Mouse (Mus musculus) heart, embryonic 13.5 days (tissue): ENCODE measurements around the gene Ten1. TPM values are rescaled to one million over a fixed set of nuclear protein-coding genes. Genes with fewer than 3 reads are reported as not detected.
A peak's percentile ranks its signal among the peaks of the same experiment; 100 is the strongest.

Experiments
- ATAC-seq: fragments of 200-750 bp; cut with Nextera tagmentation; 2 replicates; pipeline ENCODE4 v1.8.0; 2017; ENCODE audit warnings: moderate TSS enrichment; ENCODE audit not compliant: insufficient number of reproducible peaks, low FRiP score, low TSS enrichment; ENCODE audit errors: extremely low read depth
- H3K27ac ChIP-seq: fragments of 300-500 bp; sonication (generic); replicated peaks from 2 replicates; pipeline ENCODE4 v1.5.1; 2015; ENCODE audit warnings: moderate library complexity, mild to moderate bottlenecking, inconsistent platforms
- H3K27me3 ChIP-seq: fragments of 300-500 bp; sonication (generic); replicated peaks from 2 replicates; pipeline ENCODE4 v1.6.1; 2015; ENCODE audit warnings: mild to moderate bottlenecking, inconsistent platforms
- H3K36me3 ChIP-seq: fragments of 300-500 bp; sonication (generic); 2 replicates; pipeline ENCODE4 v1.6.1; 2015; ENCODE audit warnings: mild to moderate bottlenecking, inconsistent platforms
- H3K4me1 ChIP-seq: fragments of 300-500 bp; sonication (generic); 2 replicates; pipeline ENCODE4 v1.6.1; 2015; ENCODE audit warnings: inconsistent platforms
- H3K4me2 ChIP-seq: fragments of 300-500 bp; sonication (generic); 2 replicates; pipeline ENCODE4 v1.6.1; 2015; ENCODE audit warnings: inconsistent platforms, mild to moderate bottlenecking, moderate library complexity
- H3K4me3 ChIP-seq: fragments of 300-500 bp; sonication (generic); 2 replicates; pipeline ENCODE4 v1.5.1; 2015; ENCODE audit warnings: moderate library complexity, mild to moderate bottlenecking, inconsistent platforms
- H3K9ac ChIP-seq: fragments of 300-500 bp; sonication (generic); 2 replicates; pipeline ENCODE4 v1.6.1; 2015; ENCODE audit warnings: inconsistent platforms, mild to moderate bottlenecking, moderate library complexity
- H3K9me3 ChIP-seq: fragments of 300-500 bp; sonication (generic); 2 replicates; pipeline ENCODE4 v1.6.1; 2016; ENCODE audit warnings: inconsistent platforms
- WGBS: fragments of 180-500 bp; shearing (Covaris S2); methylation state at CpG from one replicate; pipeline ENCODE4 v1.1.7; 2015; ENCODE audit warnings: mixed read lengths; 5-methylcytosine and 5-hydroxymethylcytosine counted together
- polyA plus RNA-seq: library from polyadenylated mRNA; unstranded; fragments of >200 nt; fragmentation: Nextera tagmentation; extraction: Ambion mirVana; gene quantifications from 2 replicates; pipeline ENCODE4 v1.2.1, GENCODE M21; 2015

The Ten1 gene
- polyA plus RNA-seq, 1 experiment from 2014 or later, result 82.1 TPM

DNA sequence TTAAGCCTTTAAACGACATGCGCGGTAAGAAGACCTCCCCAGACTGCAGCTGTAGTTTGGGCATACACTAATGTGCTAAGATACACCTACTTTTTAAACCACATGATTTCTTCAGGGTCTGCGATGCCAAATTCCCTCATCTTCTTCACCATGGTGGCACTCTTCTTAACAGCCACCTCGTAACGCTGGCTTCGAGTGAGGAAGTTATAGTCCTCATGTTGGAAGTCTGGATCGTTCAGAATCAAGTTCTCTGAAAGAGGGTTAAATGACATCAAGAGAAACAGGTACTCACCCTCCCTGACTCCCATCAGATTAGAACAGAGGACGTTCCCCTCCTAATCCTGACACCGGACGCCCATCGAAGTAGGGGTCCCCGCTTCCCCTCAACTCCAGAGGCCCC, 523 bp upstream of the Ten1 start:
- H3K4me2 ChIP-seq, result peak overlapping the region; percentile 76
- H3K36me3 ChIP-seq, result peaks cover 32% of the 10 kb centered on the region
- H3K4me1 ChIP-seq, result peaks cover 31% of the 10 kb centered on the region
- H3K27me3 ChIP-seq, result no peaks in the 10 kb centered on the region
- H3K9me3 ChIP-seq, result no peaks in the 10 kb centered on the region
- peak overlapping the region; percentile 92 for H3K9ac ChIP-seq
- peak overlapping the region; percentile 97 for H3K27ac ChIP-seq
- peak overlapping the region; percentile 74 for H3K4me3 ChIP-seq
- no peak for ATAC-seq
- WGBS, result 19% methylated on average over 13 of the region's 13 CpGs

- Histone ChIP-seq H3K27ac (no peak overlapping the region), H3K27me3 (no peaks in the 10 kb centered on the region), H3K4me3 (no peak overlapping the region), H3K4me2 (no peak overlapping the region), H3K36me3 (peaks cover 44% of the 10 kb centered on the region), H3K4me1 (peaks cover 17% of the 10 kb centered on the region), H3K9me3 (no peaks in the 10 kb centered on the region), H3K9ac (no peak overlapping the region)
- 95% methylated on average over 2 of the region's 2 CpGs for WGBS
- no peak for ATAC-seq
Measured at GRCm38 (mm10) chr11:116201151-116201550, 2.5 kb downstream of the Ten1 start.

DNA sequence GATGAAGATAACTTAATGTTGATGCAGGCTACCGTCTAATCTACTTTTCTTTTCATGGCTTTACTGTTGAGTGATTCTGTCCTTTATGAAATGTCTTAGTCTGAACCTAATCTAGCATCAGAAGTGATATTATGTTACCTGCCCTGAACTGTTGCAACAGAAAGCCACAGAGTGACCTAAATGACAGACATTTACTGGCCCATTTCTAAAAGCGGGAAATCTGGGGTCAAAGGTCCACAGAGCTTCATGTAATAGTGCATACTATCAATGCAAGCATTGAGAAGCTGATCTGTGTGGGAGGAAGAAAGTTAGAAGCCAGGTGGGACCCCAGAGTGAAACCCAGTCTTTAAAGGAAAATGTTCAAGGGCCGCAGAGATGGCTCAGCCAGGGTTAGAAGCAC, 4.5 kb downstream of the Ten1 start:
- Histone ChIP-seq H3K9ac (no peak overlapping the region), H3K36me3 (peaks cover 49% of the 10 kb centered on the region), H3K27me3 (no peaks in the 10 kb centered on the region), H3K4me1 (peaks cover 4% of the 10 kb centered on the region), H3K4me2 (no peak overlapping the region), H3K9me3 (no peaks in the 10 kb centered on the region), H3K27ac (no peak overlapping the region), H3K4me3 (no peak overlapping the region)
- WGBS, result 92% methylated on average over 3 of the region's 3 CpGs
- ATAC-seq, result no peak

GRCm38 (mm10) chr11:116206678-116207077, 8.0 kb downstream of the Ten1 start:
- 71% methylated on average over 4 of the region's 4 CpGs for WGBS
- no peak overlapping the region for H3K4me2 ChIP-seq
- H3K9ac ChIP-seq, result no peak overlapping the region
- no peak for ATAC-seq
- peaks cover 49% of the 10 kb centered on the region for H3K36me3 ChIP-seq
- no peaks in the 10 kb centered on the region for H3K9me3 ChIP-seq
- no peak overlapping the region for H3K4me3 ChIP-seq
- H3K4me1 ChIP-seq, result no peaks in the 10 kb centered on the region
- H3K27me3 ChIP-seq, result no peaks in the 10 kb centered on the region
- no peak overlapping the region for H3K27ac ChIP-seq

GRCm38 (mm10) chr11:116208660-116209059, 10.0 kb downstream of the Ten1 start:
- H3K9me3 ChIP-seq, result no peaks in the 10 kb centered on the region
- no peak overlapping the region for H3K9ac ChIP-seq
- H3K4me2 ChIP-seq, result no peak overlapping the region
- 79% methylated on average over 3 of the region's 3 CpGs for WGBS
- no peak overlapping the region for H3K4me3 ChIP-seq
- H3K36me3 ChIP-seq, result peaks cover 45% of the 10 kb centered on the region
- H3K27me3 ChIP-seq, result no peaks in the 10 kb centered on the region
- ATAC-seq, result no peak
- no peaks in the 10 kb centered on the region for H3K4me1 ChIP-seq
- no peak overlapping the region for H3K27ac ChIP-seq

GRCm38 (mm10) chr11:116209257-116209656, 10.6 kb downstream of the Ten1 start:
- H3K4me3 ChIP-seq, result no peak overlapping the region
- H3K27me3 ChIP-seq, result no peaks in the 10 kb centered on the region
- no peak overlapping the region for H3K4me2 ChIP-seq
- H3K9me3 ChIP-seq, result no peaks in the 10 kb centered on the region
- no peak overlapping the region for H3K9ac ChIP-seq
- H3K4me1 ChIP-seq, result no peaks in the 10 kb centered on the region
- WGBS, result 80% methylated on average over 8 of the region's 8 CpGs
- H3K36me3 ChIP-seq, result peaks cover 47% of the 10 kb centered on the region
- no peak overlapping the region for H3K27ac ChIP-seq
- no peak for ATAC-seq

DNA sequence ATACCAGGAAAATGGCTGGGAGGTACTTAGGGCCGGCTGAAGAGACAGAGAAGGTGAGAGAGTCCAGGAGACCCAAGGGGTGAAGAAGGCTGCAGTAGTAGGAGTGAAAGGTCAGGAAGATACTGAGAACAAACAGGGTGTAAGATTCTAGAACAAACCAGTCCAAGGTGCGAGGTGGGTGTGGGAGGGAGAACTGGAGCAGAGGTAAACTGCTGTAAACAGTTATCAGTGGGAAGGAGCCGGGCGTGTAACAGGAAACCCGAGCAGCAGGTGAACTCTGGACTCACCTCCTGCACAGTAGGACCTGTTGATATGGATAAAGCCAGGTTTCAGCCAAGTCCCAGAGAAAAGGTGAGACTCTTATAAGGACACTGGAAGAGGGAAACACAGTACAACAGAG, 12.0 kb downstream of the Ten1 start:
- no peak overlapping the region for H3K9ac ChIP-seq
- no peak overlapping the region for H3K27ac ChIP-seq
- H3K4me3 ChIP-seq, result no peak overlapping the region
- WGBS, result 76% methylated on average over 5 of the region's 5 CpGs
- H3K4me1 ChIP-seq, result no peaks in the 10 kb centered on the region
- no peak overlapping the region for H3K4me2 ChIP-seq
- no peaks in the 10 kb centered on the region for H3K27me3 ChIP-seq
- H3K9me3 ChIP-seq, result no peaks in the 10 kb centered on the region
- H3K36me3 ChIP-seq, result peaks cover 37% of the 10 kb centered on the region
- ATAC-seq, result no peak

DNA sequence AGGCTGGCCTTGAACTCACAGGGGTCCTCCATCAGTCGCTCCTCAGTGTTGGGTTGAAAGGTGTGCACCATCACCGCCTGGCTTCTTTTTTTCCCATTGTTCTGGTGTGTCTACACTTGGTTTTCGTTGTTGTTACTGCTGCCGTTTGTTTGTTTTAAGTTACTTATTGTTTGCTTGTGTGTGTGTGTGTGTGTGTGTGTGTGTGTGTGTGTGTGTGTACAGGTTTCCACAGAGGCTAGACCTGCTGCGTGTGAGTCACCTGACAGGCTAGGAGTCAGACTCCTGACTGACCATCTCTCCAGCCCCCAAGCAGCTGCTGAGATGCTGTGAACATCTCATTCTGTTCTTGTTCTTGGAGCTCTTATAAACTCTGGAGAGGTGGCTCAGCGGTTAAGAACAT, 14.2 kb downstream of the Ten1 start:
- Histone ChIP-seq H3K36me3 (peaks cover 16% of the 10 kb centered on the region), H3K4me1 (peaks cover 1% of the 10 kb centered on the region), H3K9ac (no peak overlapping the region), H3K9me3 (no peaks in the 10 kb centered on the region), H3K4me2 (no peak overlapping the region), H3K27ac (no peak overlapping the region), H3K4me3 (no peak overlapping the region), H3K27me3 (no peaks in the 10 kb centered on the region)
- ATAC-seq, result no peak
- 90% methylated on average over 6 of the region's 6 CpGs for WGBS

DNA sequence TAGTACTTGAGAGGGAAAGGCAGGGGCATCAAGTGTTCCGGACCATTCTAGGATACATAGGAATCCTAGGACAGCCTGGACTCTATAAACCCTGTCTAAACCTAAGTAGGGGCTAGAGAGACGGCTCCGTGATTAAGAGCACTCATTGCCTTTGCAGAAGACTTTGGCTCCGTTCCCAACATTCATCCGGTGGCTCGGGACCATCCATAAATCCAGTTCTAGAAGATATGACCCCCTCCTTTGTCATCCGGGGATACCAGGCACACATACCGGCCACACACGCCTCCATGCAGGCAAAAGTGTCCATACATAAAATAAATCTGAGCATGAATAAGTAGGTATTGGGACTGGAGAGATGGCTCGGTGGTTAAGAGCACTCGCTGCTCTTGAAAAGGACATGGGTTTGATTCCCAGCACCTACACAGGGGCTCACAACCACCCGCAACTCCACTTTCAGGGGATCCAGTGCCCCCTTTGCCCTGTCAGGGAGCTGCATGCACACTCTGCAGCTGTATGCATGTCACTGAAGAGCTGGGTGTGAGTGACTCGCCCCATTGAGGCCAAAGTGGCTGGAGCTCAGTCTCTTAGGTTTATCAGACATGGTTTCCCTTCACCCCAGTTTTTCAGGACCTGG, 15.3 kb downstream of the Ten1 start:
- H3K9me3 ChIP-seq, result no peaks in the 10 kb centered on the region
- H3K4me2 ChIP-seq, result no peak overlapping the region
- H3K9ac ChIP-seq, result no peak overlapping the region
- ATAC-seq, result no peak
- 79% methylated on average over 13 of the region's 13 CpGs for WGBS
- peaks cover 14% of the 10 kb centered on the region for H3K36me3 ChIP-seq
- no peak overlapping the region for H3K4me3 ChIP-seq
- H3K27me3 ChIP-seq, result no peaks in the 10 kb centered on the region
- peaks cover 13% of the 10 kb centered on the region for H3K4me1 ChIP-seq
- H3K27ac ChIP-seq, result no peak overlapping the region

GRCm38 (mm10) chr11:116215181-116215580, 16.5 kb downstream of the Ten1 start:
- H3K4me3 ChIP-seq, result no peak overlapping the region

GRCm38 (mm10) chr11:116215991-116216390, 17.3 kb downstream of the Ten1 start:
- WGBS, result 77% methylated on average over 6 of the region's 6 CpGs

More at GRCm38 (mm10) chr11:116215181-116215580, 16.5 kb downstream of the Ten1 start:
- Histone ChIP-seq H3K36me3 (peaks cover 14% of the 10 kb centered on the region), H3K4me2 (no peak overlapping the region), H3K4me1 (peaks cover 25% of the 10 kb centered on the region), H3K27me3 (peaks cover under 1% of the 10 kb centered on the region; the same call in 1 of the 2 replicates), H3K9me3 (no peaks in the 10 kb centered on the region), H3K27ac (no peak overlapping the region), H3K9ac (no peak overlapping the region)
- 73% methylated on average over 7 of the region's 7 CpGs for WGBS
- no peak for ATAC-seq

DNA sequence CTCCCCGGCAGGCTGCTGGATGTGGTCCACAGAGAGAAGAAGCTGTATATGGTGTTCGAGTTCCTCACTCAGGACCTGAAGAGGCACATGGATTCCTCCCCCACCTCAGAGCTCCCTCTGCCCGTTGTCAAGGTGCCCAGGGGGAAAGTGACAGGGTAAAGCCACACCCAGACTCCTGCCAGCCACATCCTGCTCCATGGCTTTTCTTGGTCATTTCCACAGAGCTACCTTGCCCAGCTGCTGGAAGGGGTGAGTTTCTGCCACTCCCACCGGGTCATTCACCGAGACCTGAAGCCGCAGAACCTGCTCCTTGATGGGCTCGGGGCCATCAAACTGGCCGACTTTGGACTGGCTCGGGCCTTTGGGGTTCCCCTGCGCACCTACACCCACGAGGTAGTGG, 17.9 kb downstream of the Ten1 start:
- peaks cover 2% of the 10 kb centered on the region; the same call in 1 of the 2 replicates for H3K9me3 ChIP-seq
- H3K27me3 ChIP-seq, result peaks cover 14% of the 10 kb centered on the region
- H3K4me1 ChIP-seq, result peaks cover 27% of the 10 kb centered on the region
- H3K36me3 ChIP-seq, result peaks cover 13% of the 10 kb centered on the region
- no peak overlapping the region for H3K4me2 ChIP-seq
- no peak overlapping the region for H3K4me3 ChIP-seq
- ATAC-seq, result no peak
- WGBS, result 79% methylated on average over 11 of the region's 11 CpGs
- no peak overlapping the region for H3K9ac ChIP-seq
- H3K27ac ChIP-seq, result no peak overlapping the region

More at GRCm38 (mm10) chr11:116215991-116216390, 17.3 kb downstream of the Ten1 start:
- Histone ChIP-seq H3K9ac (no peak overlapping the region), H3K4me2 (no peak overlapping the region), H3K9me3 (no peaks in the 10 kb centered on the region), H3K27me3 (peaks cover 9% of the 10 kb centered on the region), H3K4me1 (peaks cover 27% of the 10 kb centered on the region), H3K27ac (no peak overlapping the region), H3K4me3 (no peak overlapping the region), H3K36me3 (peaks cover 14% of the 10 kb centered on the region)
- no peak for ATAC-seq
